Mouse (Mus musculus) frontal cortex, postnatal 36 days (tissue): ENCODE data around the gene Rgs7.
A peak's percentile ranks its signal among the peaks of the same experiment; 100 is the strongest.

Experiments used
- DNase-seq, 2 experiments: peaks; one replicate each; pipeline ENCODE4 v3.0.0; 2022; ENCODE audit warnings: low spot score in 2 of 2

Rgs7 gene

GRCm38 (mm10) chr1:175431356-175432053 lies 60.8 kb downstream of the Rgs7 start:
- DNase-seq: peak in 1 of 2 experiments; percentile 44

- DNase-seq: no peak
These were observed 65.2 kb downstream of the Rgs7 start for GRCm38 (mm10) chr1:175427112-175427511.

GRCm38 (mm10) chr1:175426393-175426792 lies 65.9 kb downstream of the Rgs7 start:
- DNase-seq: no peak

- peak in 1 of 2 experiments; percentile 56 for DNase-seq
These were observed 71.4 kb downstream of the Rgs7 start for GRCm38 (mm10) chr1:175420883-175421282.

GRCm38 (mm10) chr1:175415728-175416127 lies 76.6 kb downstream of the Rgs7 start:
- DNase-seq: no peak

GRCm38 (mm10) chr1:175410399-175410798 lies 81.9 kb downstream of the Rgs7 start:
- no peak for DNase-seq

- no peak for DNase-seq
These were observed 100.4 kb downstream of the Rgs7 start for GRCm38 (mm10) chr1:175391894-175392293.

- DNase-seq: no peak
These were observed 103.0 kb downstream of the Rgs7 start for GRCm38 (mm10) chr1:175389250-175389649.

- no peak for DNase-seq
These were observed 106.6 kb downstream of the Rgs7 start for GRCm38 (mm10) chr1:175385581-175386235.

- no peak for DNase-seq
These were observed 119.7 kb downstream of the Rgs7 start for GRCm38 (mm10) chr1:175372571-175372970.

GRCm38 (mm10) chr1:175368062-175368461 lies 124.2 kb downstream of the Rgs7 start:
- no peak for DNase-seq

GRCm38 (mm10) chr1:175363606-175364005 lies 128.7 kb downstream of the Rgs7 start:
- DNase-seq: no peak

- DNase-seq: peak in 1 of 2 experiments; percentile 42
These were observed 132.6 kb downstream of the Rgs7 start for GRCm38 (mm10) chr1:175359411-175360366.

- no peak for DNase-seq
These were observed 139.4 kb downstream of the Rgs7 start for GRCm38 (mm10) chr1:175352921-175353320.

- DNase-seq: no peak
These were observed 146.1 kb downstream of the Rgs7 start for GRCm38 (mm10) chr1:175346162-175346561.

- DNase-seq: no peak
These were observed 156.1 kb downstream of the Rgs7 start for GRCm38 (mm10) chr1:175336191-175336590.

GRCm38 (mm10) chr1:175333041-175333854 lies 159.1 kb downstream of the Rgs7 start:
- no peak for DNase-seq

- no peak for DNase-seq
These were observed 162.3 kb downstream of the Rgs7 start for GRCm38 (mm10) chr1:175329934-175330471.

- DNase-seq: no peak
These were observed 169.5 kb downstream of the Rgs7 start for GRCm38 (mm10) chr1:175322781-175323180.

GRCm38 (mm10) chr1:175319205-175319604 lies 173.1 kb downstream of the Rgs7 start:
- DNase-seq: peak in 1 of 2 experiments; percentile 38

- no peak for DNase-seq
These were observed 175.0 kb downstream of the Rgs7 start for GRCm38 (mm10) chr1:175317264-175317663.
